Mouse (Mus musculus): ENCODE results near the gene Smok2a. TPM values are rescaled to one million over a fixed set of nuclear protein-coding genes. Genes with fewer than 3 reads are reported as not detected.
"Not testable (repeated sequence)": the region's sequence is repeated elsewhere in the genome, so short reads cannot be mapped to it uniquely, and the experiment has no call there.

Smok2a gene
- polyA plus RNA-seq, 1 experiment from 2014 or later, result not detected

GRCm38 (mm10) chr17:13187621-13188020 is 33.4 kb upstream of the Smok2a start:
- not testable (repeated sequence) for ATAC-seq (ENCODE audit: low FRiP score, low TSS enrichment)
- 71% methylated on average over 6 of the region's 6 CpGs for WGBS

GRCm38 (mm10) chr17:13188846-13189245 is 32.1 kb upstream of the Smok2a start:
- H3K4me2 ChIP-seq (replicated peaks; ENCODE audit: low read depth, low read length); H3K4me3 ChIP-seq (ENCODE audit: low read length); H3K9ac ChIP-seq (replicated peaks; ENCODE audit: low read length); ATAC-seq (ENCODE audit: low FRiP score, low TSS enrichment); H3K36me3 ChIP-seq (ENCODE audit: insufficient read depth, low read length); H3K27ac ChIP-seq (ENCODE audit: low read length); H3K27me3 ChIP-seq (ENCODE audit: insufficient read depth, low read length); H3K4me1 ChIP-seq (ENCODE audit: insufficient read depth, low read length): not testable (repeated sequence)
- H3K9me3 ChIP-seq (ENCODE audit: low read length), result peaks cover 26% of the 10 kb centered on the region
- 93% methylated on average over 2 of the region's 2 CpGs for WGBS

More at GRCm38 (mm10) chr17:13187621-13188020, 33.4 kb upstream of the Smok2a start:
- not testable (repeated sequence) for H3K4me3 ChIP-seq (ENCODE audit: low read length); H3K9ac ChIP-seq (replicated peaks; ENCODE audit: low read length); H3K27me3 ChIP-seq (ENCODE audit: insufficient read depth, low read length); H3K36me3 ChIP-seq (ENCODE audit: insufficient read depth, low read length); H3K4me1 ChIP-seq (ENCODE audit: insufficient read depth, low read length); H3K4me2 ChIP-seq (replicated peaks; ENCODE audit: low read depth, low read length); H3K27ac ChIP-seq (ENCODE audit: low read length)
- peaks cover 26% of the 10 kb centered on the region for H3K9me3 ChIP-seq (ENCODE audit: low read length)

- not testable (repeated sequence) for H3K9ac ChIP-seq (replicated peaks; ENCODE audit: low read length); H3K4me3 ChIP-seq (ENCODE audit: low read length); H3K27ac ChIP-seq (ENCODE audit: low read length); H3K4me2 ChIP-seq (replicated peaks; ENCODE audit: low read depth, low read length); H3K4me1 ChIP-seq (ENCODE audit: insufficient read depth, low read length); H3K36me3 ChIP-seq (ENCODE audit: insufficient read depth, low read length); H3K27me3 ChIP-seq (ENCODE audit: insufficient read depth, low read length)
- ATAC-seq (ENCODE audit: low FRiP score, low TSS enrichment), result 0 out of 2 replicates have a peak, but pooled peaks have one; percentile 10
- peaks cover 26% of the 10 kb centered on the region for H3K9me3 ChIP-seq (ENCODE audit: low read length)
- WGBS, result 88% methylated on average over 10 of the region's 10 CpGs
Measured at GRCm38 (mm10) chr17:13190836-13191583, 30.0 kb upstream of the Smok2a start.

- WGBS, result 66% methylated on average over 4 of the region's 4 CpGs
- H3K4me2 ChIP-seq (replicated peaks; ENCODE audit: low read depth, low read length); H3K4me3 ChIP-seq (ENCODE audit: low read length); ATAC-seq (ENCODE audit: low FRiP score, low TSS enrichment); H3K27me3 ChIP-seq (ENCODE audit: insufficient read depth, low read length); H3K4me1 ChIP-seq (ENCODE audit: insufficient read depth, low read length); H3K9ac ChIP-seq (replicated peaks; ENCODE audit: low read length); H3K36me3 ChIP-seq (ENCODE audit: insufficient read depth, low read length); H3K27ac ChIP-seq (ENCODE audit: low read length): not testable (repeated sequence)
- peaks cover 36% of the 10 kb centered on the region for H3K9me3 ChIP-seq (ENCODE audit: low read length)
Measured at GRCm38 (mm10) chr17:13196486-13196885, 24.5 kb upstream of the Smok2a start.

- not testable (repeated sequence) for ATAC-seq (ENCODE audit: low FRiP score, low TSS enrichment); H3K4me2 ChIP-seq (replicated peaks; ENCODE audit: low read depth, low read length)
- WGBS, result 87% methylated on average over 2 of the region's 2 CpGs
Measured at GRCm38 (mm10) chr17:13198812-13199211, 22.2 kb upstream of the Smok2a start.

GRCm38 (mm10) chr17:13199880-13200409 is 21.0 kb upstream of the Smok2a start:
- H3K4me2 ChIP-seq (replicated peaks; ENCODE audit: low read depth, low read length); H3K9ac ChIP-seq (replicated peaks; ENCODE audit: low read length); H3K27me3 ChIP-seq (ENCODE audit: insufficient read depth, low read length); H3K36me3 ChIP-seq (ENCODE audit: insufficient read depth, low read length); H3K27ac ChIP-seq (ENCODE audit: low read length); H3K4me3 ChIP-seq (ENCODE audit: low read length); H3K4me1 ChIP-seq (ENCODE audit: insufficient read depth, low read length); ATAC-seq (ENCODE audit: low FRiP score, low TSS enrichment): not testable (repeated sequence)
- WGBS, result 74% methylated on average over 8 of the region's 9 CpGs
- peaks cover 35% of the 10 kb centered on the region for H3K9me3 ChIP-seq (ENCODE audit: low read length)

More at GRCm38 (mm10) chr17:13198812-13199211, 22.2 kb upstream of the Smok2a start:
- not testable (repeated sequence) for H3K4me1 ChIP-seq (ENCODE audit: insufficient read depth, low read length); H3K36me3 ChIP-seq (ENCODE audit: insufficient read depth, low read length); H3K4me3 ChIP-seq (ENCODE audit: low read length); H3K27me3 ChIP-seq (ENCODE audit: insufficient read depth, low read length); H3K27ac ChIP-seq (ENCODE audit: low read length); H3K9ac ChIP-seq (replicated peaks; ENCODE audit: low read length)
- peaks cover 35% of the 10 kb centered on the region for H3K9me3 ChIP-seq (ENCODE audit: low read length)

- not testable (repeated sequence) for H3K9ac ChIP-seq (replicated peaks; ENCODE audit: low read length); H3K27ac ChIP-seq (ENCODE audit: low read length); H3K4me1 ChIP-seq (ENCODE audit: insufficient read depth, low read length); H3K27me3 ChIP-seq (ENCODE audit: insufficient read depth, low read length); H3K36me3 ChIP-seq (ENCODE audit: insufficient read depth, low read length); H3K4me3 ChIP-seq (ENCODE audit: low read length); H3K4me2 ChIP-seq (replicated peaks; ENCODE audit: low read depth, low read length); ATAC-seq (ENCODE audit: low FRiP score, low TSS enrichment)
- peaks cover 31% of the 10 kb centered on the region for H3K9me3 ChIP-seq (ENCODE audit: low read length)
- 90% methylated on average over 4 of the region's 4 CpGs for WGBS
Measured at GRCm38 (mm10) chr17:13201551-13201950, 19.4 kb upstream of the Smok2a start.

- H3K27me3 ChIP-seq (ENCODE audit: insufficient read depth, low read length); H3K4me2 ChIP-seq (replicated peaks; ENCODE audit: low read depth, low read length); H3K9ac ChIP-seq (replicated peaks; ENCODE audit: low read length); H3K4me1 ChIP-seq (ENCODE audit: insufficient read depth, low read length); H3K4me3 ChIP-seq (ENCODE audit: low read length); ATAC-seq (ENCODE audit: low FRiP score, low TSS enrichment); H3K36me3 ChIP-seq (ENCODE audit: insufficient read depth, low read length); H3K27ac ChIP-seq (ENCODE audit: low read length): not testable (repeated sequence)
- H3K9me3 ChIP-seq (ENCODE audit: low read length), result peaks cover 39% of the 10 kb centered on the region
- 74% methylated on average over 2 of the region's 3 CpGs for WGBS
Measured at GRCm38 (mm10) chr17:13202453-13203107, 18.4 kb upstream of the Smok2a start.

GRCm38 (mm10) chr17:13205247-13205646 is 15.7 kb upstream of the Smok2a start:
- H3K9ac ChIP-seq (replicated peaks; ENCODE audit: low read length); ATAC-seq (ENCODE audit: low FRiP score, low TSS enrichment); H3K4me1 ChIP-seq (ENCODE audit: insufficient read depth, low read length); H3K36me3 ChIP-seq (ENCODE audit: insufficient read depth, low read length); H3K27ac ChIP-seq (ENCODE audit: low read length); H3K4me2 ChIP-seq (replicated peaks; ENCODE audit: low read depth, low read length); H3K27me3 ChIP-seq (ENCODE audit: insufficient read depth, low read length); H3K4me3 ChIP-seq (ENCODE audit: low read length): not testable (repeated sequence)
- peaks cover 33% of the 10 kb centered on the region for H3K9me3 ChIP-seq (ENCODE audit: low read length)
- WGBS, result 92% methylated on average over 1 of the region's 1 CpGs

GRCm38 (mm10) chr17:13206491-13206890 is 14.5 kb upstream of the Smok2a start:
- ATAC-seq (ENCODE audit: low FRiP score, low TSS enrichment), result peak; percentile 36; the same call in 1 of the 2 replicates
- H3K4me3 ChIP-seq (ENCODE audit: low read length), result no peak overlapping the region
- 88% methylated on average over 2 of the region's 2 CpGs for WGBS
- H3K36me3 ChIP-seq (ENCODE audit: insufficient read depth, low read length), result no peaks in the 10 kb centered on the region
- H3K27ac ChIP-seq (ENCODE audit: low read length), result no peak overlapping the region
- peaks cover 29% of the 10 kb centered on the region for H3K9me3 ChIP-seq (ENCODE audit: low read length)
- H3K4me2 ChIP-seq (replicated peaks; ENCODE audit: low read depth, low read length), result no peak overlapping the region
- no peak overlapping the region for H3K9ac ChIP-seq (replicated peaks; ENCODE audit: low read length)
- H3K4me1 ChIP-seq (ENCODE audit: insufficient read depth, low read length), result no peaks in the 10 kb centered on the region
- H3K27me3 ChIP-seq (ENCODE audit: insufficient read depth, low read length), result no peaks in the 10 kb centered on the region

All from kidney, embryonic 16.5 days (tissue).